Mouse (Mus musculus) ovary, postnatal 36 days (tissue): ENCODE results near the gene Det1.

Experiments
- DNase-seq: peaks from one replicate; pipeline ENCODE4 v3.0.0; 2022; ENCODE audit warnings: low spot score, mixed read lengths

Det1 gene

GRCm38 (mm10) chr7:78846737-78847434 is at the start of gene Det1:
Gene Det1 (minus strand): TSS chr7:78847263.
- peak; percentile 91 for DNase-seq

- peak; percentile 98 for DNase-seq
Measured at GRCm38 (mm10) chr7:78895653-78896333, 48.7 kb upstream of the Det1 start, which contains the start of gene Aen. Gene Aen (plus strand): TSS chr7:78895854.

- DNase-seq = no peak
Measured at GRCm38 (mm10) chr7:78895021-78895652, 48.1 kb upstream of the Det1 start.

GRCm38 (mm10) chr7:78893917-78894316 is 46.9 kb upstream of the Det1 start:
- DNase-seq = no peak

- DNase-seq = peak; percentile 83
Measured at GRCm38 (mm10) chr7:78890641-78891040, 43.6 kb upstream of the Det1 start.

- DNase-seq = no peak
Measured at GRCm38 (mm10) chr7:78887431-78887842, 40.4 kb upstream of the Det1 start.

GRCm38 (mm10) chr7:78886496-78886895 is 39.4 kb upstream of the Det1 start:
- no peak for DNase-seq

GRCm38 (mm10) chr7:78885404-78885803 is 38.3 kb upstream of the Det1 start:
- no peak for DNase-seq

- no peak for DNase-seq
Measured at GRCm38 (mm10) chr7:78884139-78884538, 37.1 kb upstream of the Det1 start.

GRCm38 (mm10) chr7:78883726-78884060 is 36.6 kb upstream of the Det1 start:
- DNase-seq = no peak

GRCm38 (mm10) chr7:78883016-78883725 is 36.1 kb upstream of the Det1 start:
- DNase-seq = no peak

GRCm38 (mm10) chr7:78882469-78882837 is 35.4 kb upstream of the Det1 start:
- no peak for DNase-seq

GRCm38 (mm10) chr7:78881607-78882468 is 34.8 kb upstream of the Det1 start:
- DNase-seq = no peak

GRCm38 (mm10) chr7:78872831-78873230 is 25.8 kb upstream of the Det1 start:
- DNase-seq = no peak

GRCm38 (mm10) chr7:78872366-78872765 is 25.3 kb upstream of the Det1 start:
- DNase-seq = no peak

- no peak for DNase-seq
Measured at GRCm38 (mm10) chr7:78868731-78869130, 21.7 kb upstream of the Det1 start.

GRCm38 (mm10) chr7:78865212-78865949 is 18.3 kb upstream of the Det1 start:
- no peak for DNase-seq

GRCm38 (mm10) chr7:78864446-78864802 is 17.4 kb upstream of the Det1 start:
- DNase-seq = no peak

GRCm38 (mm10) chr7:78863796-78864445 is 16.9 kb upstream of the Det1 start:
- no peak for DNase-seq

GRCm38 (mm10) chr7:78855044-78855655 is 8.1 kb upstream of the Det1 start:
- no peak for DNase-seq
